Mouse (Mus musculus): ENCODE measurements around the gene Best3.

GRCm38 (mm10) chr10:116966065-116966464, 20.0 kb upstream of the Best3 start:
- TF ChIP-seq CTCF (IDR thresholded peaks at IDR 0.05; ENCODE audit: control insufficient read depth, insufficient read depth, insufficient replicate concordance, low read depth, low read length), result no peak
- no peak for TF ChIP-seq POLR2A (IDR thresholded peaks at IDR 0.05; ENCODE audit: control insufficient read depth, low read depth, low read length)

All from testis, adult 2 months (tissue).